Mouse (Mus musculus) spleen, adult 2 months (tissue): ENCODE data around the gene Rnase10.

Source experiments
- CTCF ChIP-seq: fragments of 200-500 bp; IDR thresholded peaks from 2 replicates; pipeline ENCODE4 v1.5.1; 2011; ENCODE audit warnings: mild to moderate bottlenecking, inconsistent platforms; ENCODE audit not compliant: insufficient read depth, insufficient read length, insufficient replicate concordance; ENCODE audit errors: extremely low read depth
- POLR2A ChIP-seq: fragments of 200-500 bp; IDR thresholded peaks from 2 replicates; pipeline ENCODE4 v1.6.1; 2011; ENCODE audit warnings: low read depth, low read length, inconsistent platforms

DNA sequence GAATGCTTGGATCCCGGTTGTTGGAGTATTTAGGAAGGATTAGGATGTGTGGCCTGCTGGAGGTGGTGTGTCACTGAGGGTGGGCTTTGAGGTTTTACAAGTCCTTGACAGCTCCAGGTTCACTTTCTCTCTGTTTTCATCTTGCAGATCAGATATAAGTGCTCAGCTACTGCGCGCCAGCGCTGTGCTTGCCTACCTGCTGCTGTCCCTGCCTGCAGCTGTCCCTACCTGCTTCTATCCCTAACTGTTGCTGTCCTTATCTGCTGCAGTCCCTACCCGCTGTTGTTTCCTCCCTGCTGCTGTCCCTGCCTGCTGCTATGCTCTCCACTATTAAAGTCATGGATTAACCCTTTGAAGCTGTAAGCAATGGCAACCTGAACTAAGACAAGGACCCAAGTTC is 32.5 kb upstream of the Rnase10 start:
- TF ChIP-seq POLR2A (no peak), CTCF (no peak)
